Mouse (Mus musculus): ENCODE results near the gene Hjurp.
A peak's percentile ranks its signal among the peaks of the same experiment; 100 is the strongest.

The Hjurp gene

DNA sequence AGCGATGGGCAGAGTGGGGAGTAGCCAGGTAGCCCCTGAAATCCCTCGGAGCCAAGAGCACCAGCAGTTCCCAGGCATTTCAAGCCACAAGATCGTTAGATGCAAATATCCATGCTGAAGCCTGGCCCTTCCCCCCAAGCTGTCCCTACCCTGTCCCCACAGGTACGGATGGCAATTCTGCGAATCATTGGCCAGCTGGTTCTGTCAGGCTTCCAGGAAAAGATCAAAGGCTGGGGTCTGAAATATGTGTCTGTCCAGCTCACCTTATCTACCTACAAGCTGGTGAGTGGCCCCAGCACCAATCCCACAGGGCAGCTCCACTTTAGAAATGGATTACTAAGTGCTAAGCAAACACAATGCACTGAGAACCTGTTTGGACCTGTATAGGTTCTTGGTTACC, 40.1 kb downstream of the Hjurp start:
- DNase-seq: peak in 1 of 2 experiments; percentile 62

DNA sequence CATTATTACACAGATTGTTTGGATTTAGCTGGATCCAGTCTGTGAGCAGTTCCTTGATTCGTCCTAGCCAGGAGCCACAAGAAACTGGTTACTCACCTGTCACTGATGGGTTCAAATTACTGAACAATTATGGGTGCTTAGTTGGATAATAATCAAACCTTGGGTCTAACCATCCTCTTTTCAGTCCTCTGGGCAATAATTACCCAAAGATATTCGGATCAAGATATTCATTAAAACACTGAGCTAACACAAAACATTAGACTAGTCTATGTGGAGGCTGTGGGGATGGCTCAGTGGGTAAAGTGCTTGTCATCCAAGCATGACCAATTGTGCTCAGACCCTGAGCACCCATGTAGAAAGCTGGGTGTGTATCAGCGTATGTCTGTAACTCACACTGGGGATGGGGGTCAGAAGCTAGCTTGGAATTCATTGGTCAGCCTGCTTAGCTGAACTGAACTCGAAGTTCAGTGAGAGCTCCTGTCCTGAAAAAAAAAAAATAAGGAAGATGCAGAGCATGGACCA, 41.5 kb downstream of the Hjurp start:
- peak in 1 of 2 experiments; percentile 16 for DNase-seq

- peak in 1 of 2 experiments; percentile 50 for DNase-seq
Measured at GRCm38 (mm10) chr1:88235046-88235893, 42.2 kb downstream of the Hjurp start.

- peak in 1 of 2 experiments; percentile 38 for DNase-seq
Measured at GRCm38 (mm10) chr1:88234646-88235045, 42.8 kb downstream of the Hjurp start.

DNA sequence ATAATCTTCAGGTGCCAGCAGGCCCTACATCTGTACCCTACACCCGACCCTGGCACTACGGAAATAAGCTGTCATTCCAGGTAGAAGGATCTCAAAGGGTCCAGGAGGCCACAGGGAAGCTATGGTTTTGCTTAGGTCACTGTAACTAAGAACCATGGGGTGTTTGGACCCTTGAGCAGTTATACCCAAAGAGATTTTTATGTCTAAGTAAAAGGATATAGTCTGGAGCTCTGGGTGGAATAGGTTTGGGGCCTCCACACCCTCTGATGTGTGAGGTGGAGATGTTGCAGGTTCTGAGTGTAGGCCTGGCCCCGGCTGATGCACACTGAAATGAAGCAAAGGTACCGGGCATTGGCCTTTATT, 43.2 kb downstream of the Hjurp start:
- DNase-seq: peak in 1 of 2 experiments; percentile 20

DNA sequence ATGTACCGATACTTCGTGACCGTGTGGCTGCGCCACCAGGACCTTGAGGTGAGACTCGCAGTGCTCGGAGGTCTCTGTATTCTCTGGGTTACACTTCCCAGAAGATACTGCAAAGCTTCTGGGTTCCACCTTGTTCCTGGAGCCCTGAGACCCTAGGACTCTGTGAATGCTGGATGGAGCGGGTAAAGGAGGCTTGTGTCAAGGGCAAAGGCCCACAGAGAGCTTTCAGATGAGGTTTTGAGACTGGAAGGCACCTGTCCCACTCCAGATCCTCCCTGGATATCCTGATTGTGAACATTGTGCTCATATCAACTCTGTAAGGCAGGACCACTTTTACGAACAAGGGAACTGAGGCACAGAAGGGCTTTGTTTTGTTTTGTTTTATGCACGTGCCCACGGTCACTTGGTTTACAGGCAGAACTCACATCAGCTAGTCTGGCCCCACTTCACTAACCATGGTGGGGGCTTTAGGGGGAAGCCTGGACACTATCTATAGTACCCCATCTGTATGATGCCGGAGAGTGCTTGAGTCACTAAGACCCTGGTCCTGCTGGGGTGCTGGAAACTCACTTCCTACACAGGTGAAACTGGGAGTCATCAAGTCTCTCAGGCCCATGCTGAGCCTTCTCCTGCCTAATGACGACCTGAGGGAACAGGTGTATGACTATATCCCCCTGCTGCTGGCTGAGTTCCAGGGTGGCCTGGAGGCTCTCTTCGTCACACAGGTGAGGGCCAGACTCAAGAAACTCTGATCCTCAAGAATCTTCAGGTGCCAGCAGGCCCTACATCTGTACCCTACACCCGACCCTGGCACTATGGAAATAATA, 43.8 kb downstream of the Hjurp start:
- DNase-seq: peak in 1 of 2 experiments; percentile 47

DNA sequence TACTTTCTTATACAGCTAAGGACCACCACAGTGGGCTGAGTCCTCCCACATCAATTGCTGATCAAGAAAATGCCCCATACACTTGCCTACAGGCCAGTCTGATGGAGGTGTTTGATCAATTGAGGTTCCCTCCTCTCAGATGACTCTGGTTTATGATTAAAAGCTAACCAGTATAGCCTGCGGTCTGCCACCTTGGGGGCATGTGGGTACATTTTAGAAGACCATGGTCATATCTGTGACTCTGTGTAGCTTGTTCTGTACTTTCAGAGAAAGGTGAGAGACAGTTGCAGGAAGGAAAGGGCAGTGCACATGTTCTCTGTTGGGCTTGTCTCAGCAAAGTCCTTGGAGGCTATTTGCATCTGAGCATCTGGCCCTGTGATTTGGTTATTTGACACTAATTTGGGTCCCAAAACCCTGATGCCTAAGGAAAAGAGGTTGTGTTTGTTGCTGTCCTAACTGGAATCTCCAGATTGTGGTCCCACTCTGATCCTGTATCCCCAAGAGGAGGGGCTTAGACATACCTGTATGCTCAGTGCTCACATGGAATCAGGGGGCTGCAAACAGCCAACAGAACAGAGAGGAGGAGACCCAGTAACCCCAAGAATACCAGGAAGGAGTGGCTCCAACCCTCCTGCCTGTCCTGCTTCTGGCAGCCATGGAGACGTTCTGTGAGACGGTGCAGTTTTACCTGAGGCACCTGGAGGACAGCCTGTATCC, 44.6 kb downstream of the Hjurp start:
- DNase-seq: peak in 1 of 2 experiments; percentile 25

DNA sequence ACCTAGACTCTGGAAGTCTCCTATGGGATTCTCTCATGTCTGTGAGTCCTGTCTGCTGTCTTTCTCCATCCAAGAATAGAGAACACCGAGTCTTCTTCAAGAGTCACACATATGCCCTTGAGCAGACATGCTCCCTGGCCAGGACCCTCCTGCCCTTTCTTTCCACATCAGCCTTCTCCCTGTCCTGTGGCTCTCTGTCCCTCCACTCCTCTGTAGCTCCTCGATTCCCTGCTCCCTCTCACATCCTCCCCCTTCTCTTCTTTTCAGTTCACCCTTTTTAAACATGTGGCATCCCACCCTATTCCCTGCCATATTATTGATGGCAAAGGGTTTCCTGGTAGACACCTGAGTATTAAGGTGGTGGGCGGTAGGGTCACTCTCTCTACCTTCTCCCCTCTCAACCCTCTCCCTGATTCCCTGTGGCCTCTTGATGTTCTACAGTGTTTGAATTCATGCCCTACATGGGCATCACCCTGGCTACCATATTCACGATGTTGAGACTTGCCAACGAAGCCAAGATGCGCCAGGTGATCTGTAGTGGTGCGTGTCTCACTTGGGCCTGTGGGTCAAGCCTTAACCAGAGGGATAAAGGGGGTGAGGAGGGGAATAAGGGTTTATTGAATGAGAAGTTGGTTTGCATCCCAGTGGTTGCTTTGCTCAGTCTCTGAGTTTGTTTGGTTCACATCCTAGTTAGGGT, 45.5 kb downstream of the Hjurp start:
- peak in 1 of 2 experiments; percentile 27 for DNase-seq

- peak in 1 of 2 experiments; percentile 20 for DNase-seq
Measured at GRCm38 (mm10) chr1:88230981-88231802, 46.2 kb downstream of the Hjurp start.

GRCm38 (mm10) chr1:88230421-88230820, 47.0 kb downstream of the Hjurp start:
- DNase-seq: no peak

GRCm38 (mm10) chr1:88229986-88230385, 47.4 kb downstream of the Hjurp start:
- DNase-seq: peak in 1 of 2 experiments; percentile 37

DNA sequence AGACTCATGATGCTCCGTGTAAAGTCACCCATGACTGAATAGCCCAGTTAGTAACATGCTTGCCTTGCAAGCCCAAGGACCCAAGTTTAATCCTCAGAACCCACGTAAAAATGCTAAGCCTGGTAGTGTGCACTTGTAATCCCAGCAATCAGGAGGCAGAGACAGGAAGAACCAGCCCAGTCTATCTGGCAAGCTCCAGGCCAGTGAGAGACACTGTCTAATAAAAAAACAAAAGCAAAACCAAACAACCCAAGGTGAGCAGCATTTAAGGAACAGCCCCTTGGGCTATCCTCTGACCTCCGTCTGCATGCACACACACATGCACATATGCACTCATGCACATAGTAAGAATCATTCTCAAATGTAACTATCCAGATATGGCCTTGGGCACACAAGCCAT, 47.9 kb downstream of the Hjurp start:
- DNase-seq: no peak

DNA sequence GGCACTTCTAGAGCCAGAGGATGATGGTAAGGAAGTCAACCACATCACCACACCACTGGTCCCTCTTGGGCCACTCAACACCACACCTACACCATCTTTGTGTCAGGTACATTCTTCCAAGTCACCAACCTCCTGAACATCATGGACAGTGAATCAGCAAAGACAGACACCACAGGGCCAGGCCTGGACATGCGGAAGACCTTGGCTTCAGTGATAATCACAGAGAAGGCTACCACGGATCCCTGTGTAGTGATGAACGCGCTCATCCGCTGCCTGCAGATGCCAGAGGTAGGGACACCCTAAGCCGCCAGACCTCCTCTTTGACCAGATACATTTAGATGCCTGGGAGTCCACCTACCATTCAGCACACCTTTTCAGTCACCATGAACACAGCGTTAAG, 49.3 kb downstream of the Hjurp start:
- DNase-seq: peak; percentile 20 to 41

DNA sequence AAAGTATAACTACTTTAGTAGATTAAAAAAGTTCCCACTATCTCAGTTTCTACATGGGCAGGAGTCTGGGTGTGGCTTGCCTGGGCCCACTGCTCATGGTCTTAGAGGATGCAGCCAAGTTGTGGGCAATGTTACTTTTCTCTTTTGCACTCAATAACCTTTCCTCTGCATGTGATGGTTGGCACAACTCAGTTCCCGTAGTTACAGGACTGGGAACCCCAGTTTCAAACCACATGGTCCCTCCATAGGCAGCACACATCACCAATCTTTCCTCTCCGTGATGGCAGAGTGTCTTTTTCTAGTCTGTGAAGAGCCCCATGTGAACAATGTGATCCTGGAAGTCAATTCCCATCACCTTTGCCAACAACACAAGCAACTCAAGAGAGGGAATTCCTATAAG, 50.0 kb downstream of the Hjurp start:
- peak in 1 of 2 experiments; percentile 16 for DNase-seq

- DNase-seq: peak; percentile 15 to 23
Measured at GRCm38 (mm10) chr1:88226670-88227379, 50.6 kb downstream of the Hjurp start, which contains the start of gene Mroh2a. Gene Mroh2a, plus strand, starts transcription at chr1:88226986.

DNA sequence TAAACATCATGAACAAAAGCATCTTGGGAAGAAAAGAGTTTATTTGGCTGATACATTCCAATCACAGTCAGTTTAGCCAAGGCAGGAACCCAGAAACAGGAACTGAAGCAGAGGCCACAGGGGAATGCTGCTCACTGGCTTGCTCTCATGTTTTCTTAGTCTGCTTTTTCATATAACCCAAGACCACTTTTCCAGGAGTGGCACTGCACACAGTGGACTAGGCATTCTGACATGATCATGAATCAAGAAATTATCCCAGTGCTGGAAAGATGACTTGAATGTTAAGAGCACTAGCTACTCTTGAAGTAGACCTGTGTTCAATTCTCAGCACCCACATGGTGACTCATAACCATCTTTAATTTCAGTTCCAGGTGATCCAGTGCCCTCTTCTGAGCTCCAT, 51.7 kb downstream of the Hjurp start:
- DNase-seq: peak in 1 of 2 experiments; percentile 13

GRCm38 (mm10) chr1:88225301-88225700, 52.1 kb downstream of the Hjurp start:
- peak in 1 of 2 experiments; percentile 5 for DNase-seq

GRCm38 (mm10) chr1:88224029-88224776, 53.2 kb downstream of the Hjurp start:
- DNase-seq: peak; percentile 39 to 44

DNA sequence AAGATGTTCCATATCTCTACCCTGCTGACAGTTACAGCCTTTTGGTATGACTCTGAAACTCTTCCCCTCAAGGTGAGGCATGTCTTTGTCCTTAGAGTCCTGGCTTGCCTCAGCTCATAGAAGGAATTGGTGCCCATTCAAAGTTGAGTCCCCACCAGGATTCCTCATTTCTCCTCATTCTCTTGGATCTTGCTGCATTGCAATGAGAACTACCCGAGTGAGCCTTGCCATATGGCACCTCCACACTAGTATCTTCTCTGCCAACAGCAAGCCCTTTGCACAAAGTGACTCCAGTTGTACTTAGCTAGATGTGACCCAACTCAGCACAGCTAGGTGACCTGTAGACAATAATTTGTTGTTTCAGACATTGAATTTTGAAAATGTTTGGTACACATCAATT, 53.8 kb downstream of the Hjurp start:
- peak; percentile 25 to 34 for DNase-seq
